Mouse (Mus musculus) macrophage (primary cell): Measurements from ENCODE around the gene Vmn2r102. TPM values are rescaled to one million over a fixed set of nuclear protein-coding genes. Genes with fewer than 3 reads are reported as not detected.

Source experiments
- H3K27ac ChIP-seq: fragments of 350-480 bp; formaldehyde crosslinking; 2 replicates; pipeline ENCODE4 v1.9.0; 2021
- H3K36me3 ChIP-seq: fragments of 350-480 bp; formaldehyde crosslinking; 2 replicates; pipeline ENCODE4 v1.9.0; 2021; ENCODE audit errors: inconsistent target
- H3K4me3 ChIP-seq: fragments of 350-480 bp; formaldehyde crosslinking; 2 replicates; pipeline ENCODE4 v1.9.0; 2021; ENCODE audit errors: inconsistent target
- H3K79me2 ChIP-seq: fragments of 350-480 bp; formaldehyde crosslinking; 2 replicates; pipeline ENCODE4 v1.9.0; 2021; ENCODE audit errors: inconsistent target
- WGBS: methylation state at CpG from one replicate; pipeline ENCODE4 v1.1.7; 2026; ENCODE audit warnings: inconsistent platforms; ENCODE audit not compliant: missing documents; 5-methylcytosine and 5-hydroxymethylcytosine counted together
- polyA plus RNA-seq: library from polyadenylated mRNA; stranded (reverse); fragments of 250-400 nt; gene quantifications from 3 replicates; pipeline ENCODE4 v1.2.4, GENCODE M21; 2018; ENCODE audit warnings: inconsistent platforms
- total RNA-seq, 78 experiments: library from RNA; depleted of rRNA; stranded (reverse); fragments of 250-400 nt; gene quantifications; 1 replicate in 9 of 78; 2 replicates in 24 of 78; 3 replicates in 43 of 78; 4 replicates in 2 of 78; pipeline ENCODE4 v1.2.4; 2018; ENCODE audit warnings: inconsistent platforms in 56 of 78

Gene Vmn2r102
- not detected for total RNA-seq (2018; cell fraction: chromatin; rRNA removed)
- not detected for total RNA-seq (2018; cell fraction: cytosol; rRNA removed)
- not detected for total RNA-seq (2018; cell fraction: nucleus; rRNA removed)
- polyA plus RNA-seq: not detected in 3 replicates

DNA sequence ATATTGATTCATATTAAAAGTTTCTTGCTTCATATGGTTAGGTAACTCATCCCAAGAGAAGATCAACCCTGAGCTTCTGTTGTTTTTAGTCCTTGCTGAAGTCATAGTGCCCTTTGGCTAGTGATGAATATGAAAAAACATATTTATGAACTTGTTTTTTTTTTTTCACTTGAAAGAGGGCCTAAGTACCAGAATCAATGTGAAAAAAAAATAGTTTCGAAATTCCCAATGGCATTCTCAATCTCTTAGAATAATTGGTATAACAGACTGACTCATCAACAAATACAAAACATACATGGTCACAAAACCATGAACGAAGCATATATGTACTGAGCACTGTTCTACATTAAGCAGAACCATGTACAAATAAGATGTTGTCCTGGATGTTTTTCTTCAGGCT is at the start of gene Vmn2r102:
Vmn2r102 (plus strand) TSS at position 301 of the 400 bp plus-strand sequence.
- H3K79me2 ChIP-seq: no peaks in the 10 kb centered on the region
- WGBS: 70% methylated on average over 2 of the region's 2 CpGs
- no peak within 1 kb of the TSS for H3K27ac ChIP-seq
- H3K36me3 ChIP-seq: no peaks in the 10 kb centered on the region
- H3K4me3 ChIP-seq: no peak within 1 kb of the TSS

DNA sequence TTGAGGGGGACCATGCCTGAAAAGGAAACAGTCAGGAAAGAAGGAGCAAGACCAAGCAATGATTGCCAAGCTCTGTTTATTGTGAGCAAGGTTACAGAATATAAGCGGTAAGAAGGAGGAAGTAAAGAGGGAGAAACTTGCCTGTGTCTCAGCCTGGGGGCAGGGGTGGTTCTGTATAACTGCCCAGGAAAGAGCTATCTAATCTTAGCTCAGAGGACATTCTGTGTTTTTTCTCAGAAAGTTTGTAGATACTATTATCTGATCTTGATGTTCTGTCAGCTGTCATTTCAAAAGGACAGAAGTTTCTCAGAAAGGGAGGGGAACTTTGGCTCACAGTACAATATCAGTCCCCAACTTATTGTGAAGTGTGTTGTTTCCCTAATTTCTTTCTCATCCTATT is 30.8 kb upstream of the Vmn2r102 start:
- H3K79me2 ChIP-seq: no peaks in the 10 kb centered on the region
- H3K4me3 ChIP-seq: no peak overlapping the region
- H3K27ac ChIP-seq: no peak overlapping the region
- WGBS: 79% methylated on average over 1 of the region's 1 CpGs
- no peaks in the 10 kb centered on the region for H3K36me3 ChIP-seq

DNA sequence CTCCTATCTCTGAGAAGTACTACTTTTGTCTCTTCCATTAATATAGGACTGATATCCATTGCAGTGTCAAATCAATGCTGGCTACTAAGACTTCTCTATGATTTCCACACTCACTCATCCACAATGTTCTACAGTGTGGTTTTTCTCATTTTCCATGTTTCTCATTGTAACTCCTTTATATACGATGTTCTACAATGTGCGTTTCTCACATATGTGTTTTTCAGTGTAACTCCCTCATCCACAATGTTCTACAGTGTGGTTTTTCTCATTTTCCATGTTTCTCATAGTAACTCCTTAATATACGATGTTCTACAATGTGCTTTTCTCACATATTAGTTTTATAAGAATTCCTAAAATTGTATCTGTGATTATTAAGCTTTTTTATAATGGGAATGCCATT is 1.7 kb upstream of the Vmn2r102 start:
- Histone ChIP-seq H3K4me3 (no peak overlapping the region), H3K27ac (no peak overlapping the region), H3K36me3 (no peaks in the 10 kb centered on the region), H3K79me2 (no peaks in the 10 kb centered on the region)
- WGBS: 94% methylated on average over 3 of the region's 3 CpGs

DNA sequence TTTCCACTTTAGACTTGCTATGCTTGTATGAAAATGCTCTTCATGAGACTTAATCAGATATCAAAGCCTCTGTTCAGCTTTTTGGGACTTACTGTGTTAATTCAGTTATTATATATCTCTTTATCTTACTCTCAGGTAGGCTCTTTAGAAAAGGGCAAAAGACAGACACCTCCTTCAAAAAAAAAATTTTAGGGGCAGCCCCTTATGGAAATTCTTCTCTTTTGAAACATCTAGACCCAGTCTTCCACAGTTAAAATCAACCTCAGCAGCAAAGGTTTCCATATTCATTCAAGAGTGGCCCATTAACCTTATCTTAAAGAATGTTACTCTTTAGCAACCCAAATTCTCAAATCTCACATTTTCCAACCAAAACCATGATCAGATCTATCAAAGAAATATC is 31.9 kb downstream of the Vmn2r102 start:
- no peak overlapping the region for H3K27ac ChIP-seq
- H3K4me3 ChIP-seq: no peak overlapping the region
- no peaks in the 10 kb centered on the region for H3K79me2 ChIP-seq
- H3K36me3 ChIP-seq: no peaks in the 10 kb centered on the region

Other genes starting within 250 kb of the Vmn2r102 start
- gene Vmn2r100, start 155.6 kb upstream of the Vmn2r102 start, polyA plus RNA-seq: not detected in 3 replicates
- not detected in 3 replicates for gene Vmn2r101, start 83.1 kb upstream of the Vmn2r102 start, polyA plus RNA-seq
- gene Vmn2r103, start 113.0 kb downstream of the Vmn2r102 start, polyA plus RNA-seq: not detected in 3 replicates